Mouse (Mus musculus): ENCODE measurements around the gene Cfap58. TPM values are rescaled to one million over a fixed set of nuclear protein-coding genes. Genes with fewer than 3 reads are reported as not detected.

Gene Cfap58
- not detected in 3 replicates for total RNA-seq (2017)

DNA sequence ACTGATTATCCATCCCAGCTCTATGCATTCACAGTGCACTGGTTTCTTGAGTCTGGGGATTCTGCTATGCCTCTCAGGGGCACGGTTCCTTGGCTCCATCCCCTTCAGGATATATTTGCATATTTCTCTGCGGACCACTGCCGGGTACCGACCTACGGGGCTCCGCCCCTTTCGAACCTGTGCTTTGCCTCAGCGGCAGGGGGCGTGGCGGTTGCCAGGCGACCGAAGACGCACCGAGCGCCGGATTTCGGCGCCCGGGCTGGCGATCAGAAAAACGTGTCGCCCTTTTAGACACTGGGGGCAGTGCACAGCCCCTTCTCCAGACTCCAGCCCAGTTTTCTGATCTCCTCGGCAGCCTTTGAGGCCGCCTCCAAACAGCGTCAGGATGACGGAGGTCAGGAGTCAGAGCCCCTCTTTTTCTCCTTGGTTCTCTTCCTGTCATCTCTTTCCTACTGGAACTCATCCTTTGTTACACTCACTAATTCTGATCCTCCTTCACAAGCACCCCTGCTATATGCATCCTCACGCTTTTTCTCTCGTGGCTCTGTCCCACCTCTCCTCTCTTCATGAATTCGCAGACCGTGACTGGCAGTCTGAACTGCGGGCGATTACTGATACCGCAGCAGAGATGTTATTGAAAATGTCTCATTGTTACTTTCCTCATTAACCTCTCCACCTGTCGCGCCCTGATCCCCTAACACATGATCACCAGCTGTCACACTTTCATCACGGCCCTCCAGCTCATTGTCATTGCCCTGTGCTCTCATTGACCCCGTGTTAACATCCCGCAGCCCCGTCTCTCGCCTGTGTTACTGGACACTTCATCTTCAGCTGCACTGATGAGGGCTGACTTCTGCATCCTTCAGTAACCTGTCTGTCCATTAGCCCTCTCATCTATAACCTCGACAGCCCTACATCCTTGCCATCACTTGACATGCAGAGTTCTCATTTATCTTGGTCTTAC lies at the start of gene Cfap58:
Cfap58 (plus strand) TSS at position 233 of the 964 bp plus-strand sequence.
- peak; percentile 52 for ATAC-seq (replicated peaks; ENCODE audit: insufficient number of reproducible peaks, low FRiP score, low TSS enrichment, poor library complexity, severe bottlenecking)

DNA sequence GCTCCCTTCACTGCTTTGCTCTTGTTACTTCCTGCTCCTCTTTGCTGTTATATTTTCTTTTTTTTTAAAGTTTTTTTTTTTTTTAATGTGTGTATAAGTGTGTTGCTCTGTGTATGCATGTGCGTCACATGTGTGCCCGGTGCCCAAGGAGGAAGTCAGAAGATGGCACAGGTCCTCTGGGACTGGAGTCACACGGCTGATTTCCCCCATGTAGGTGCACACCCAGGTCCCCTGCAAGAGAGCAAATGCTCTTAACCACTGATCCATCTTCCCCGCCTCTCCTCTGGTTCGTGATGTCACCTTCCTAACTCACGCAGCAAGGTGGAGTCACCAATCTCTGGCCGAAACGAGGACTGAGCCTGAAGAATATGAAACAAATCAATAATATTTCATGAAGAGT lies 49.4 kb upstream of the Cfap58 start:
- ATAC-seq (replicated peaks; ENCODE audit: insufficient number of reproducible peaks, low FRiP score, low TSS enrichment, poor library complexity, severe bottlenecking): 0 out of 2 replicates have a peak, but pooled peaks have one; percentile 15

DNA sequence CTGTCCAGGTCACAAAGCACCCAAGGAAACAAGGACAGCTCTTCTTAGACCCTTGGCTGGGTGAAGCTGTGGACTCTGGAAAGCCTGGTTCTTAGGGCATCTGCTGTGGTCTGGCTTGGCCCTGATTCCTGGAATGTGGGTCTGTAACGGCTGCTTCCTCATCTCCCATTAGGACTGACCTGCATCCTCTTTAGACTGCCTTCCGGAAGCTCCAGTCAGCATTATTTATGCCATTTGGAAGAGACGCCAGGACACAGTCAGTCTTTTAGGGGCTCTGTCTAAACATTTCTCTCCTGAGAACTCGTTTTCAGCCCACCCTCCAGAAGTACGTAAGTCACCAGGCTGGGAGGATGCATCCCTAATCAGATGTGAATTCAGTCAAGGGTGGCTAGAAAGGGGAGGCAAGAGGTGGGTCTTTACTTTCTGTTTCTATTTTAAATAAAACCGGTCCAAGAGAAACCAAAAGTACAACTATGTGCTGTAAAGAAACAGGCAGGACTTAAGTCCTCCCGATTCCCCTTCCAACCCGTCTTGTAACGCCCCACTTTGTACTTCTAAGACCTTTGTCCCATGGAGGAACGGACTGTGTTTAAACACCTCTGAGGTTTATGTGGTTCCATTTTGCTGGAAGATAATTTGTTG lies 46.9 kb upstream of the Cfap58 start:
- ATAC-seq (replicated peaks; ENCODE audit: insufficient number of reproducible peaks, low FRiP score, low TSS enrichment, poor library complexity, severe bottlenecking): no peak

DNA sequence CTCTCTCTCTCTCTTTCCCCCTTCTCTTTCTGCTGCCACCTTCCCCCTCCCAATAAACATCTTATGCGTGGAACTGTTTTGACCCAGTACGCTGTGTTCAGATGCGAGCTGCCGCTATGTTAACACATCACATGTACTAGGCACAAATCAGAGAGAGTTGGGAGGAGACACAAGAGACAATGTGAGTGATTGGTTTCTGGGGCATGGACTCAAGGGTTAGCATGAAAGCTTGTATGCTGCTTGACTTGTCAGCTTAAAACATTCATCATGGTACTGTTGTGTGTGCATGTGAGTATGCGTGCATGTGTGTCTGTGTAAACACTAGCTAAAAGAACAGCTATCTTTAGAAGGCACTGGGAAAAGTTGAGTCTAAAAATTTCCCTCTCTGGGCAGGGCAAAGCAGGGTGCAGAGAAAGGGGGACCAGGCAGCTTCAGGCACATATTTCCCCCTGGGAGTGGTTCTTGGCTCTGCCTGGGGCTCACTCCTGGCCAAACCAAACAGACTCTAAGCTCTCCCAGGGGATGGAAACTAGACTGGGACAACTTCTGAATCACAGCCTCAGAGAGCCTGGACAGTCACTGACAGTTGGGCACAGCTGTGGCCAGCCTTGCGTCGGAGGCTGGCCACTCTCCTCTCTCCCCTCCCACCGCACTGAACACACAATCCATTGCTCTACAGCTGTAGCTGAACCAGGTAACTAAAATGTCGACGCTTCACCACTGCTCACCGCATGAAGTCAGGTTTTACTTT lies 45.7 kb upstream of the Cfap58 start:
- no peak for ATAC-seq (replicated peaks; ENCODE audit: insufficient number of reproducible peaks, low FRiP score, low TSS enrichment, poor library complexity, severe bottlenecking)

DNA sequence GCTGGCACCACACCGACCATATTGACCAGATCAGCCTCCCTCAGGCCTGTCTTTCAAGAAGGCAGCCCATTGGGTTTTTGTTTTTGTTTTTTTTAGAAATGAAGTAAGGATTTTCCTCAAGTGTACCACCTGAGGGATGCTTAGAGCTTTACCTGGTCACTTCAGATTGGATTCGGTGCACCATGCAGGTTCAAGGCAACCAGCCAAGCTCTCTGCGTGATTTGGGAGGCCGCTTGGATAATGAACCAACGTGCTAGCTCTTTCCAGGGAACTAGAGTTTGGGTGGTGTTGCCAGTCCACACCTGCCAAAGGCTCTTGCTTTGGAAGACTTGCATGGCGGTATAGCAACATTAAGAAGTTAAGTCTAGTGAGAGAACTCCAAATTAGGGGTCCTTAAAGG lies 44.4 kb upstream of the Cfap58 start:
- ATAC-seq (replicated peaks; ENCODE audit: insufficient number of reproducible peaks, low FRiP score, low TSS enrichment, poor library complexity, severe bottlenecking): no peak

DNA sequence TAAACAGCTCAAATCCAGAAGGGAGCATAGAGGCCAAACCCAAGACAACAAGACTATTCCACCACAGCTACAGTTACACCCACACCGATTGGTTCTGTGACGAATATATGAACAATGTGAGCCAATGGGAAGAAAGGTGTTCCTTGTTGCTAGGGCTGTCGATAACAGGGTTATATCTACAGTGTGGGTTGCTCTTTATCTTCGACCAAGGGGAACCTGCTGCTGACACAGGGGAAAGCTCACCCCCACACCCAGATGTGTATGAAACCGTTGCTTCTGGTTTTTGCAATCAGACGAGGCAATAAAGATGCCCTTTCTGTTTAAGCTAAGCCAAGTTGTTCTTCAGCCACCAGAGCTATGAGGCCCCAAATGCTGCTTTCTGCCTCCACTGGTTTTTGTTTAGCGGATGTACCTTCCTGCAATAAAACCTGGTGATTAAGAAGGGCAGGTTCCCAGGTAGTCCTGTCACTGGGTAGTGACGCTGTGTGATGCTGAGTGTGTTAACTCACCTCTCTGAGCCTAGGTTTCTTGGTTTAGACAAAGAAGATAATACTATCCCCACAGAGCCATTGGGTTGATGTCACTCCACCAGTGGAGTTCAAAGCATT lies 38.9 kb upstream of the Cfap58 start:
- no peak for ATAC-seq (replicated peaks; ENCODE audit: insufficient number of reproducible peaks, low FRiP score, low TSS enrichment, poor library complexity, severe bottlenecking)

DNA sequence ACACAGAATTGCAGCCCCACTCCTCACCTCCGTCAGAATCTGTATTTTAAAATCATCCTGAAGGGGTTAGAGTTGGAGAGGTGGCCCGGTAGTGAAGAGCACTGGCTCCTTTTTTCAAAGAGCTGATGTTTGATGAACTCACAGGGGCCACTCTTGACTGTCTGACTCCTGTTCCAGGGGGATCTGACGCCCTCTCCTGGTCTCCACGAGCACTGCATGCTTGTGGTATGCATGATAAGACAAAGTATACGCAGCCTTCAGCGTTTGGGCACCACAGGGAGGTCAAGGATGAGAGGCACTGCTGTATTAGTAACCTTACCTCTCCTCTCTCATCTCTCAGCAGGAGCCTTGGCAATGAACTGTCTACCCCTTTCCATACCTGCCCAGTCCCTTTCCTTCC lies 37.5 kb upstream of the Cfap58 start:
- no peak for ATAC-seq (replicated peaks; ENCODE audit: insufficient number of reproducible peaks, low FRiP score, low TSS enrichment, poor library complexity, severe bottlenecking)

DNA sequence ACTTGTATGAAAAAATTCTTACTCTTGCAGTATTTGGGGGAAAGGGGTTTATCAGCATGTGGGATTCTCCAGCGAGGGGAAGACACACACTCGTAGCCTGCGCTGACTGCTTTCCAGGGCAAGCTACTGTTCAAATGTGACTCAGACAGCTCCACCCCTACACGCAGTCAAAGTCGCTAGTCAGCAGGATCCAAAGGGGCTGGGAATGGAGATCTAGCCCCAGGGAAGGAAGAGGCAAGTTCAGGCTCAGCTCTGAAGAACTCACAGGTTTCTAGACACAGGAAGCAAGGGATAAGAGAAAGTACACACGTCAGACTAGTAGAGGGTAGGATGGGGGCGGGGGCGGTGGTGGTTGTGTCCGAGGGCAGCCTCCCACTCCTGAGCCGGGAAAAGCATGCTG lies 36.9 kb upstream of the Cfap58 start:
- ATAC-seq (replicated peaks; ENCODE audit: insufficient number of reproducible peaks, low FRiP score, low TSS enrichment, poor library complexity, severe bottlenecking): no peak

DNA sequence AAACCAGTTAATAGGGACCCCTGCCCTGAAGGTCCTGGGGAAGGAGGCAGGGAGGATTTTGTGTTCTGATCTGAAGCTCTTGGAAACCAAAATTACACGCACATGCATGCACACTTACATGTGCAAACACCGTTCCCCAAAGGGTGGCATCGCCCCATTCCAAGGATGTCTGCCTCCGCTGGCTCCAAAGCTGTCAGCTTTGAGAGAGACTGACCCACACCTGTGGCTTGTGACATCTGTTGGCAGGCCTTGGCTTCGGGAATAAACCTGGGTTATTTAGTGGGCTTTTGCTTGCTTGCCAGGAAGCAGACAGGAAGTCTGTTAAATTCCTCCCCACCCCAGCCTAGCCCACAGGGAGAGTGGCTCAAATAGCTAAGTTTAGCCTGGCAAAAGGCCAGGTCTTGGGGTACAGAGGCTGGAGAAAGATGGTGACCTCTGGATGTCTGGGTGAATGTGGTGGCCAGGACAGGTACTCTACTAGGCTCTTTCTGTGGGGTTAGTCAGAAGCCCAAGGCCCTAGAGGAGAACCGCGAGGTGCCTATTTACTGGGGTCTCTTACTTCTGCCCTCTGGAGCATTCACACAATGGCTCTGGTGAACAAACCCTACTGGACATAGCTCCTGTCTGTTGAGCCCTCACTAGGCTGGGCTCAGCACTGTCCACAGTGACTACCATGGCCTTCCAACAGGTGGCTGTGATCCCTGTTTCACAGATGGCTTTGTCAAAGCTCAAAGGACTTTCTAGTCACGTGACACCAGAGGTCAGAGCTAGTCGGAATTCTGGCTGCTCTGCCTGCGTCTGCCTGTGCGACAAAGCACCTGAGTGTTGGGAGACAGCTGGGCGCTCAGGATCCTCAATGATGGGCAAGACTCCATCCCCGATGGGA lies 34.9 kb upstream of the Cfap58 start:
- no peak for ATAC-seq (replicated peaks; ENCODE audit: insufficient number of reproducible peaks, low FRiP score, low TSS enrichment, poor library complexity, severe bottlenecking)

DNA sequence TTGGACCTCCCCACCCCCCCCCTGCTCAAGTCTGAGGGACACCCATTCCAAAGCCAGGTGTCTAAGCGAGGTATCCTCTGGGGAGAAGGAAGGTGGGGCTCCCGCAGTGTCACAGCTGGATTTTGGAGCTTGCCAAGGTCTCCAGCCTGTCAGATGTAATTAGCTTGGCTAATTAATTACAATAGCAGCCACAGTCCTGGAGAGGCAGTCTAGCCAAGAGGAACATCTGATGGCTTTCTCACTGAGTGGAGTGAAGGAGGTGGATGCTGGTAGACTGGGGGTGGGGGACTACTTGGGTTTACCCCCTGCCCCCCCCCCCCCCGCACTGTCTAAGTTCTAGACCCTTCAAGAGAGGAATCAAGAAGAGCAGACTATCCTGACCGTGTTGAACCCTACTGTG lies 33.8 kb upstream of the Cfap58 start:
- no peak for ATAC-seq (replicated peaks; ENCODE audit: insufficient number of reproducible peaks, low FRiP score, low TSS enrichment, poor library complexity, severe bottlenecking)

DNA sequence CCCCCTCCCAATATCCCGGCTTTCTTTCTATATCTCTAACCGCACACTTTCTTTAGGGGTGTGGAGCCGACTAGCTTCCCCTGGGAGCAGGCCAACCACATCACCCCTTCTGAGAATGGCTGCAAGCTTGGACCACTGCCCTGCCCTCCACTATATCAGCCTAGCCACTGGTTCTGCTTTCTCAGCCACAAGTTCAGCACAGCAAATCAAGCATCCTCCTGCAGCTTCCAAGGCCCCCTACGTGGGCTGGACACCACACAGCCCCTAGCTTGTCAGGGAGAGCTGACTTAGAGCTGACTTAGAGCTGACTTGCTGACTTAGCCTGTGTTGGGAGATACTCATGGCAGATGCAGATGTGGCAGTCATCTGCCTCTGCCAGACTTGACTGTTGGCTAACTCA lies 32.4 kb upstream of the Cfap58 start:
- 0 out of 2 replicates have a peak, but pooled peaks have one; percentile 2 for ATAC-seq (replicated peaks; ENCODE audit: insufficient number of reproducible peaks, low FRiP score, low TSS enrichment, poor library complexity, severe bottlenecking)

DNA sequence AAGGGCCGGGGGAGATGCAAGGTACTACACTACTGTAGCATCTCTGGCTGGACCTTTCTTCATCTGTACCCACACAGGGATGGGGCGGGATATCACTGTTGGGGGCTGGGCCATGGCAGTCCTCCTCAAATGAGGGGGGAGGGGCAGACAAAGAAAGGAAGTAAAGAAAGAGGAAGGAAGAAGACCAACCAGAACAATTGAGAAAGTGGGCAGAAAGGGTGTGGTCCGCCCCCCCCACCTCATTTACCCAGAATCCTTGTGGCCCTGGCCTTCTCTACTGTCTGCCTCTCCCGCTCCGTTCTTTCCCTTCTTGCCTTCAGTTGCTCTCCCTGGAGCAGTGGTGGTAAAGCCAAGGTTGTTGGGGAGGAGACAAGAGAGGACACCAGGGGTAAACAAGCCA lies 31.9 kb upstream of the Cfap58 start:
- ATAC-seq (replicated peaks; ENCODE audit: insufficient number of reproducible peaks, low FRiP score, low TSS enrichment, poor library complexity, severe bottlenecking): peak; percentile 62

DNA sequence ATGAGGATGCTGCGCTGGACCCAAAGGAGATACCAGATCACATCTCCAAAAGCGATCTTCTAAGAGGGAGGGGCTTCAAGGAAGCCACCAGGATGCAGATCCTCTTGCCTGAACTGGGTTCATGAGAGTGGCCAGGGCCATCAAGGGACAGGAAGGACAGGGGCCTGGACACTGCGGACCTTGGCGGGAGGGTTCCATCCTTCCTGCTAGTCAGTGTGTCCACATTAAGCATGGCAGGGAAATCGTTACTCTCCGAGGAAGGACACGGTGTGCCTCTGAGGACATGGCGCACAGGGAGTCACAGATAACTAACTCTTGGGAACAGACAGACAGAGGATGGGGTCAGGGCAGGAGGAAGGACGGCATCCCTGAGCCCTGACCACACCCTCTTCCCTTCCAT lies 29.9 kb upstream of the Cfap58 start:
- ATAC-seq (replicated peaks; ENCODE audit: insufficient number of reproducible peaks, low FRiP score, low TSS enrichment, poor library complexity, severe bottlenecking): no peak

DNA sequence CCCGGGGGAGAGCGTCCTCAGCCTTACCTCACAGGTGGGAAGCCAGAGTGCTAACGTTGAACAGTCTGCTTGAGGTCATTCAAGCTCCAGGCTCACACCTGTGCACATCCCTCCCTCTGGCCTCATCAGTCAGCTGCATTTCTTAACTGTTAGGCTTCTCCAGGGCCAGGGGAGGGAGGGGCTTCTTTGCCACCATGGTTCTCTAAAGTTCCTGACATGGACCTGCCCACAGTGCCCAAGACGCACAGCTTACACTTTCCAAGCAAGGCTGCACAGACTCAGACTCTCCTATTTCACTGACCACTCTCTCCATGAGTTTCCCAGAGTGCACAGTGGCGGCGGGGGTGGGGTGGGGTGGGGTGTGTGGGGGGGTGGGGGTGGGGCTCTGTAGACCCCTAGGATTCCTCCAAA lies 28.5 kb upstream of the Cfap58 start:
- ATAC-seq (replicated peaks; ENCODE audit: insufficient number of reproducible peaks, low FRiP score, low TSS enrichment, poor library complexity, severe bottlenecking): no peak

DNA sequence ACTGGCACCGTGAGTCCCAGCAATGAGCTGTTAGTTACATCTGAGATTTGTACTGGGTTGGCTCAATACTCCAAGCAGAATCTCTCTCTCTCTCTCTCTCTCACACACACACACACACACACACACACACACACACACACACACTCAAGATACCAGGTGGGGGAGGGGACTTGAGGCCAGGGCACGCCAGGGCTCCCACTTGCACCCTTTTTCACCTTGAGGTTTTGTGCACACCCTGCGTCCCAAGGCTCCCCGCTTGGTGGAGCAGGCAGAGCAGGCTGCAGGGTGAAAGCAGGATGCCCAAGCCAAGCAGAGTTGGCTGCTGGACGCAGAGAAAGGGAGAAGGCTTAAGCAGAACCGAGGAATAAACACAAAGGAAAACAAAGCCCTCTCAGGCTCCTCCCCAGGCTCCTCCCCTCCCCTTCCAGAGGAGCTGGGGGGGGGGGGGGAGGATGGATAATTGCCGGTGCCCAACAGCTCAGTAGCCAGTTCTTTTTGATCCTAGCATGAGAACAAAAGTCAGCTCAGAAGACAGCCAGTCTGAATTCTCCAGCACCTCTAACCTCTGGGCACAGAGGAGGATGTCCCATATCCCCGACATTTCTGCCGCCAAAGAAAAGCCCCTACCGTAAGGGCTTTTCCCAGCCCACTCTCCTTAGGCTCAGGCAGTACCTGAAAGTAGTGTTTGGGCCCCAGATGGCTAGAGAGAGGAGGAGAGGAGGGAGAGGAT lies 27.9 kb upstream of the Cfap58 start:
- no peak for ATAC-seq (replicated peaks; ENCODE audit: insufficient number of reproducible peaks, low FRiP score, low TSS enrichment, poor library complexity, severe bottlenecking)

DNA sequence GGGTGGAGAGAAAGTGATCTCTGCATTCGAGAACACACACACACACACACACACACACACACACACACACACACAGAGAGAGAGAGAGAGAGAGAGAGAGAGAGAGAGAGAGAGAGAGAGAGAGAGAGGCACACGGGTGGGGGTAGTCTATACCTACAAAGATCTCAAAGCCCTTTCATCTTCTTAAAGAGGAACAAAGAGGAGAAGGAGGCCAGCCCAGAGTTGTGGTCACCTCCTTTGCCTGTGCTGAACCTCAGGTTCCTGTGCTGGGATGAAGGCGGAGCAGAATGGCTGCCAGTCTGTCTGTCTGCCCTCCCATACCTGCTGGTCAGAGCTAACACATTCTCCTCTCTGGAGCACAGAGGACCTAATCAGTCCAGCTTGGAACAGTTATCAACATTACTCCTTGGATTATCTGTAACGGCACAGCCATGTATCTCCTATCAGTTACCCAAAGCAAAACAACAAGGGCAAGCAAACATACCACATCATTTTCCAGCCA lies 27.3 kb upstream of the Cfap58 start:
- peak; percentile 54 for ATAC-seq (replicated peaks; ENCODE audit: insufficient number of reproducible peaks, low FRiP score, low TSS enrichment, poor library complexity, severe bottlenecking)

DNA sequence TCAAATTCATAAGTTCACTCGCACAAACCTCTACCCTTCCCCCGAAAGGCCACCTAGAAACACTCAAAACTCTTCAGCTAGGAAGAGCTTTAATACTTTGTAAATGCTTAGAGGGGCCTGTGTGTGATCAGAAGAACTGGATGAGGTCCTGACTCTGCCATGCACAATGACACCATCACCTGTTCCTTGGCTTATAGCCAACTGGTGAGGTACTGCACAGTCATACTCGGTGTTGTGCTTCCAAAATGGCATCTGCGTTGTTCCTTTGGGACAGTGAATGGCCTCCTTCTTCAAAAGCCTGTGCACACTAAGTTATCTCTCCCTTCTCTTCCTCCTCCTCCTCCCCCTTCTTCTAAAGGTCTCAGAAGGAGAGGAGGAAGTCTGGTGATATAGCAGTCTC lies 26.7 kb upstream of the Cfap58 start:
- no peak for ATAC-seq (replicated peaks; ENCODE audit: insufficient number of reproducible peaks, low FRiP score, low TSS enrichment, poor library complexity, severe bottlenecking)

Measured in monocyte, adult 5-6 weeks (primary cell).